Mouse (Mus musculus): ENCODE data around the gene Msi2. TPM values are rescaled to one million over a fixed set of nuclear protein-coding genes. Genes with fewer than 3 reads are reported as not detected.
A peak's percentile ranks its signal among the peaks of the same experiment; 100 is the strongest.

The Msi2 gene
- polyA plus RNA-seq, 1 experiment from 2014 or later: 20.2 TPM

- no peak overlapping the region for H3K4me3 ChIP-seq
- H3K36me3 ChIP-seq (replicated peaks): peaks cover 71% of the 10 kb centered on the region
- H3K4me1 ChIP-seq: peaks cover 45% of the 10 kb centered on the region
- no peaks in the 10 kb centered on the region for H3K9me3 ChIP-seq
- WGBS: 77% methylated on average over 11 of the region's 11 CpGs
- H3K27ac ChIP-seq (replicated peaks): 0 out of 2 replicates have a peak overlapping the region, but pooled peaks have one; percentile 1
- H3K27me3 ChIP-seq (replicated peaks; ENCODE audit: low read depth, poor library complexity, severe bottlenecking): no peaks in the 10 kb centered on the region
- no peak for DNase-seq (ENCODE audit: low spot score)
These were observed 104.4 kb downstream of the Msi2 start for GRCm38 (mm10) chr11:88613771-88614526.

- DNase-seq (ENCODE audit: low spot score): no peak
- 87% methylated on average over 6 of the region's 6 CpGs for WGBS
These were observed 105.3 kb downstream of the Msi2 start for GRCm38 (mm10) chr11:88613008-88613407.

GRCm38 (mm10) chr11:88612141-88612540 lies 106.2 kb downstream of the Msi2 start:
- no peak overlapping the region for H3K27ac ChIP-seq (replicated peaks)
- no peaks in the 10 kb centered on the region for H3K27me3 ChIP-seq (replicated peaks; ENCODE audit: low read depth, poor library complexity, severe bottlenecking)
- DNase-seq (ENCODE audit: low spot score): no peak
- WGBS: 96% methylated on average over 7 of the region's 7 CpGs
- no peaks in the 10 kb centered on the region for H3K9me3 ChIP-seq
- H3K4me3 ChIP-seq: no peak overlapping the region
- peaks cover 64% of the 10 kb centered on the region for H3K36me3 ChIP-seq (replicated peaks)
- peaks cover 39% of the 10 kb centered on the region for H3K4me1 ChIP-seq

More at GRCm38 (mm10) chr11:88613008-88613407, 105.3 kb downstream of the Msi2 start:
- Histone ChIP-seq H3K36me3 (replicated peaks) (peaks cover 69% of the 10 kb centered on the region), H3K9me3 (no peaks in the 10 kb centered on the region), H3K4me3 (no peak overlapping the region), H3K27me3 (replicated peaks; ENCODE audit: low read depth, poor library complexity, severe bottlenecking) (no peaks in the 10 kb centered on the region), H3K4me1 (peaks cover 38% of the 10 kb centered on the region), H3K27ac (replicated peaks) (no peak overlapping the region)

- Histone ChIP-seq H3K4me1 (peaks cover 52% of the 10 kb centered on the region), H3K27ac (replicated peaks) (no peak overlapping the region), H3K36me3 (replicated peaks) (peaks cover 58% of the 10 kb centered on the region), H3K4me3 (no peak overlapping the region), H3K27me3 (replicated peaks; ENCODE audit: low read depth, poor library complexity, severe bottlenecking) (no peaks in the 10 kb centered on the region), H3K9me3 (no peaks in the 10 kb centered on the region)
- DNase-seq (ENCODE audit: low spot score): no peak
- WGBS: 93% methylated on average over 6 of the region's 6 CpGs
These were observed 107.5 kb downstream of the Msi2 start for GRCm38 (mm10) chr11:88610809-88611208.

- Histone ChIP-seq H3K36me3 (replicated peaks) (peaks cover 62% of the 10 kb centered on the region), H3K4me3 (no peak overlapping the region), H3K9me3 (no peaks in the 10 kb centered on the region), H3K4me1 (peaks cover 58% of the 10 kb centered on the region), H3K27ac (replicated peaks) (no peak overlapping the region), H3K27me3 (replicated peaks; ENCODE audit: low read depth, poor library complexity, severe bottlenecking) (no peaks in the 10 kb centered on the region)
- DNase-seq (ENCODE audit: low spot score): no peak
- 92% methylated on average over 1 of the region's 1 CpGs for WGBS
These were observed 108.2 kb downstream of the Msi2 start for GRCm38 (mm10) chr11:88610112-88610511.

- Histone ChIP-seq H3K27ac (replicated peaks) (no peak overlapping the region), H3K27me3 (replicated peaks; ENCODE audit: low read depth, poor library complexity, severe bottlenecking) (no peaks in the 10 kb centered on the region), H3K4me3 (no peak overlapping the region), H3K9me3 (no peaks in the 10 kb centered on the region), H3K4me1 (peaks cover 57% of the 10 kb centered on the region), H3K36me3 (replicated peaks) (peaks cover 72% of the 10 kb centered on the region)
- WGBS: 86% methylated on average over 4 of the region's 4 CpGs
- no peak for DNase-seq (ENCODE audit: low spot score)
These were observed 109.7 kb downstream of the Msi2 start for GRCm38 (mm10) chr11:88608584-88608983.

GRCm38 (mm10) chr11:88607725-88608383 lies 110.5 kb downstream of the Msi2 start:
- Histone ChIP-seq H3K4me3 (no peak overlapping the region), H3K4me1 (peaks cover 59% of the 10 kb centered on the region), H3K9me3 (no peaks in the 10 kb centered on the region), H3K36me3 (replicated peaks) (peaks cover 72% of the 10 kb centered on the region), H3K27me3 (replicated peaks; ENCODE audit: low read depth, poor library complexity, severe bottlenecking) (no peaks in the 10 kb centered on the region), H3K27ac (replicated peaks) (0 out of 2 replicates have a peak overlapping the region, but pooled peaks have one; percentile 19)
- 85% methylated on average over 12 of the region's 12 CpGs for WGBS
- DNase-seq (ENCODE audit: low spot score): no peak

- 81% methylated on average over 6 of the region's 6 CpGs for WGBS
- H3K36me3 ChIP-seq (replicated peaks): peaks cover 74% of the 10 kb centered on the region
- H3K9me3 ChIP-seq: no peaks in the 10 kb centered on the region
- H3K27me3 ChIP-seq (replicated peaks; ENCODE audit: low read depth, poor library complexity, severe bottlenecking): no peaks in the 10 kb centered on the region
- 0 out of 2 replicates have a peak overlapping the region, but pooled peaks have one; percentile 19 for H3K27ac ChIP-seq (replicated peaks)
- no peak for DNase-seq (ENCODE audit: low spot score)
- H3K4me1 ChIP-seq: peaks cover 72% of the 10 kb centered on the region
- no peak overlapping the region for H3K4me3 ChIP-seq
These were observed 112.5 kb downstream of the Msi2 start for GRCm38 (mm10) chr11:88605771-88606170.

- H3K27me3 ChIP-seq (replicated peaks; ENCODE audit: low read depth, poor library complexity, severe bottlenecking): no peaks in the 10 kb centered on the region
- H3K27ac ChIP-seq (replicated peaks): no peak overlapping the region; the same call in 1 of the 2 replicates
- H3K9me3 ChIP-seq: no peaks in the 10 kb centered on the region
- H3K4me1 ChIP-seq: peaks cover 78% of the 10 kb centered on the region
- 66% methylated on average over 12 of the region's 12 CpGs for WGBS
- H3K4me3 ChIP-seq: no peak overlapping the region
- peaks cover 76% of the 10 kb centered on the region for H3K36me3 ChIP-seq (replicated peaks)
- DNase-seq (ENCODE audit: low spot score): peak; percentile 23
These were observed 113.2 kb downstream of the Msi2 start for GRCm38 (mm10) chr11:88605098-88605525.

GRCm38 (mm10) chr11:88604635-88605034 lies 113.7 kb downstream of the Msi2 start:
- Histone ChIP-seq H3K4me3 (no peak overlapping the region), H3K4me1 (peaks cover 83% of the 10 kb centered on the region), H3K27ac (replicated peaks) (no peak overlapping the region), H3K36me3 (replicated peaks) (peaks cover 74% of the 10 kb centered on the region), H3K9me3 (no peaks in the 10 kb centered on the region), H3K27me3 (replicated peaks; ENCODE audit: low read depth, poor library complexity, severe bottlenecking) (no peaks in the 10 kb centered on the region)
- DNase-seq (ENCODE audit: low spot score): no peak
- WGBS: 75% methylated on average over 2 of the region's 2 CpGs

- H3K27ac ChIP-seq (replicated peaks): no peak overlapping the region
- 89% methylated on average over 11 of the region's 11 CpGs for WGBS
- H3K36me3 ChIP-seq (replicated peaks): peaks cover 74% of the 10 kb centered on the region
- no peaks in the 10 kb centered on the region for H3K9me3 ChIP-seq
- DNase-seq (ENCODE audit: low spot score): no peak
- peaks cover 88% of the 10 kb centered on the region for H3K4me1 ChIP-seq
- H3K27me3 ChIP-seq (replicated peaks; ENCODE audit: low read depth, poor library complexity, severe bottlenecking): no peaks in the 10 kb centered on the region
- no peak overlapping the region for H3K4me3 ChIP-seq
These were observed 114.9 kb downstream of the Msi2 start for GRCm38 (mm10) chr11:88603366-88603765.

GRCm38 (mm10) chr11:88602471-88603120 lies 115.7 kb downstream of the Msi2 start:
- no peak for DNase-seq (ENCODE audit: low spot score)
- WGBS: 90% methylated on average over 7 of the region's 7 CpGs
- Histone ChIP-seq H3K27me3 (replicated peaks; ENCODE audit: low read depth, poor library complexity, severe bottlenecking) (no peaks in the 10 kb centered on the region), H3K4me3 (no peak overlapping the region), H3K4me1 (peaks cover 90% of the 10 kb centered on the region), H3K9me3 (no peaks in the 10 kb centered on the region), H3K27ac (replicated peaks) (no peak overlapping the region; the same call in 1 of the 2 replicates), H3K36me3 (replicated peaks) (peaks cover 77% of the 10 kb centered on the region)

Data from embryonic facial prominence, embryonic 10.5 days (tissue).